Mouse (Mus musculus) embryonic fibroblast, embryonic 13.5 days (primary cell): Measurements from ENCODE around the gene Casp4. TPM values are rescaled to one million over a fixed set of nuclear protein-coding genes. Genes with fewer than 3 reads are reported as not detected.

ENCODE experiments used
- H3K27ac ChIP-seq: 2 replicates; pipeline ENCODE4 v1.5.1; 2012; ENCODE audit warnings: low read length, control low read depth, inconsistent platforms; ENCODE audit not compliant: insufficient read depth
- H3K4me1 ChIP-seq: 2 replicates; pipeline ENCODE4 v1.6.1; 2011; ENCODE audit warnings: low read length; ENCODE audit not compliant: control insufficient read depth, insufficient read depth
- H3K4me3 ChIP-seq: 2 replicates; pipeline ENCODE4 v1.5.1; 2011; ENCODE audit warnings: mild to moderate bottlenecking, control low read depth, low read length; ENCODE audit not compliant: insufficient read depth
- CTCF ChIP-seq: IDR thresholded peaks from 2 replicates; pipeline ENCODE4 v1.5.1; 2011; ENCODE audit warnings: mild to moderate bottlenecking, control low read depth, low read length, moderate library complexity, borderline replicate concordance; ENCODE audit not compliant: insufficient read depth
- POLR2A ChIP-seq: IDR thresholded peaks from 2 replicates; pipeline ENCODE4 v1.6.1; 2011; ENCODE audit warnings: low read depth, mild to moderate bottlenecking, control low read depth, low read length, moderate library complexity
- polyA plus RNA-seq: library from polyadenylated mRNA; stranded (reverse); fragments of >200 nt; gene quantifications from 2 replicates; pipeline ENCODE4 v1.2.4, GENCODE M21; 2011; ENCODE audit warnings: low read depth; ENCODE audit not compliant: missing spikeins, insufficient read length

Casp4 gene
- polyA plus RNA-seq, 1 experiment, result 11.5 TPM

DNA sequence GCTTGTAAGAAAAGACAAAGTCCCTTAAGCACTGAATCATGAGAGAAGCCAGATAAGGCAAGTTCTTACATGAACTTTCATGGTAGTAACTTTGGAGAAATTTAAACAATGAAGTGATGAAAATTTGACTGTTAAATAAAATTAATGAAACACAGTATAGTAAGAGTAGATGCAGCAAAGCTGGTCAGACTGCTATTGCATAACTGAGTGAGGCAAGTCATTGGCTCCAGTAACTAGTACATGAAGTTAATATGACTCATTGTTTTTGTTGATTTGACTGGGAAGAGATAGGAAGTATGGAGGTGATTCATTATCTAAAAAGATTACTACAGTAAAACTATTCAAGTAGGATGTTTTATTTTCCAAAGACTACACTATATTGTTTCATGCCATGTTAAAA, 48.2 kb downstream of the Casp4 start:
- TF ChIP-seq POLR2A, result no peak
- TF ChIP-seq CTCF, result no peak
- Histone ChIP-seq H3K4me1 (no peaks in the 10 kb centered on the region), H3K27ac (no peak overlapping the region), H3K4me3 (no peak overlapping the region)

Other genes starting within 250 kb of the Casp4 start
- not detected in 2 replicates for gene Casp1, start 10.3 kb upstream of the Casp4 start, polyA plus RNA-seq
- gene Casp12, start 36.6 kb downstream of the Casp4 start, polyA plus RNA-seq, result 42.6 and 70.7 TPM in 2 replicates